Mouse (Mus musculus) liver, adult (tissue): Measurements from ENCODE around the gene Dtx4.

ENCODE experiments used
- GATA4 ChIP-seq: IDR thresholded peaks from 2 replicates; pipeline ENCODE4 v1.6.1; 2014; ENCODE audit warnings: mild to moderate bottlenecking, low read length; ENCODE audit not compliant: insufficient replicate concordance

Dtx4 gene

GRCm38 (mm10) chr19:12485223-12485622, 16.0 kb downstream of the Dtx4 start:
- TF ChIP-seq GATA4, result no peak

GRCm38 (mm10) chr19:12484210-12484609, 17.0 kb downstream of the Dtx4 start:
- no peak for TF ChIP-seq GATA4

DNA sequence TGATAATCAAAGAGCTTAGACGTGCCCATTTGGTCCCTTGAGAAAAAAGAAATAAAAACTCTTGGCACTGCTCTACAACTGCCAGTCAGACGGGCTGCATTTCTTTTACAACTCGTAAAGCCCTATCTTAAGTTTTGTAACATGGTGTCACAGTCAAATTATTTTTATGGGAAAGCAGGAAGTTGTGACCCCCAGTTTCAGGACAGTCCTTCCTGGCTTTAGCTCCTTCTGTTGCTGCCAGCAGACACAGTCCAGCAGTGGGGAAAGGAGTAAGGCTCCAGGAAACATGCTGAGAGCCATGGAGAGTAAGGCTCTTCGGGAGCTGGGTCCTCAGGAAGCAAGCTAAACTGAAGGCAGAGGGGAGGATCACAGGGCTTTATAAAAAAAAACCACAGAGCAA, 17.5 kb downstream of the Dtx4 start:
- no peak for TF ChIP-seq GATA4

GRCm38 (mm10) chr19:12478369-12478768, 22.9 kb downstream of the Dtx4 start:
- no peak for TF ChIP-seq GATA4

GRCm38 (mm10) chr19:12476721-12477270, 24.5 kb downstream of the Dtx4 start:
- TF ChIP-seq GATA4, result no peak

GRCm38 (mm10) chr19:12475380-12476250, 25.6 kb downstream of the Dtx4 start:
- TF ChIP-seq GATA4, result no peak

DNA sequence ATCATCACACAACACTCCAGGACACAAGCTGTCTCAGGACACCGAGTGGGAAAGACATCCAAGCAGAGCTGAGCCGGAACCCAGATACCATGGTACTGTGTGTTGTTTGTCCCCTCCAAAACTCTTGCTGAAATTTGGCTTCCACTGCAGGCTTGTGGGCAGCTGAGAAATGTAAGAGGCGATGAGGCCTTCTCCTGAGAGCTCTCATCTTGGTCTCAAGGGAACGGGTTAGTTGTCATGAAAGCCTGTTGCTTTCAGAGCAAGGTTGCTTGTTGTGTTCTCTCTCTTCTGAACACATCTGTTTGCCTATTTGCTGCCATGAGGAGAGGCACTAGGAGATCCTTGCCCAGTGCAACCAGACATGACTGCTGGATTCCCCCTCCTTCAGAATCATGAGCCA, 27.3 kb downstream of the Dtx4 start:
- no peak for TF ChIP-seq GATA4

GRCm38 (mm10) chr19:12473201-12473641, 28.0 kb downstream of the Dtx4 start:
- TF ChIP-seq GATA4, result no peak

- TF ChIP-seq GATA4, result no peak
Measured at GRCm38 (mm10) chr19:12472381-12472976, 28.8 kb downstream of the Dtx4 start.

DNA sequence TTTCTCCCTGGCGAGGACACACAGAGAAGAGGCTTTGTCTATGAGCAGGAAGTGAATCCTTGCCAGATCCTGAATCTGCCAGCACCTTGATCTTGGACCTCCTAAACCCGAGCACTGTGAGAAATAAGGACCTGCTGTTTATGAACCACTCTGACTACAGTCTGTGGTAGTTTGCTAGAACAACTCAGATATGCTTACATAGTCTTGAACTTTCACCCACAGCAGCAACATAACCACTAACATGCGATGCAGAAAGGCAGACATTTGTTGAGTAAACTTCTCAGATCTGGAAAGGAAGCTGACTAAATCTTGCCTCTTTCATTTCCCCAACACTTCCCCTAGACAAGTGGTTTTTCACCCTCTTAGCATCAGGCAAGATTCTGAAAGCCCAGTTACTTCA, 29.4 kb downstream of the Dtx4 start:
- TF ChIP-seq GATA4, result no peak

DNA sequence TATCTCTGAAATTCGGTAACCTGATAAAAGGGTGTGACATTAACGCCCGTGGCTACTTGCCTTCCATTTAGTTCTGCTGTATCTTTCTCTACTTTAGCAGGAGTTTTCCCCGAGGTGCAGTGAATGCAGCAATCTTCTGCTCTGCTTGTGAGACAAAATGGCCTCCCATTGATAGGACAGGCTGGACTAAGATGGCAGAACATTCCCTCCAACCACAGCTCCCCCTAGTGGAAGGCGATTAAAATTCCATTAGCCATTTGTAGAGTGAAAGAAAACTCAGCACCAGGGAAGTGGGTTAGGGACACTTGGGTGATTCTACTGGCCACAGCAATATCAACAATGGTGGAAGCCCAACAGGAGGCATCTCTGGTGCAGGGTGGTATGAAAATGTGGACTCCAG, 33.8 kb downstream of the Dtx4 start:
- no peak for TF ChIP-seq GATA4

- no peak for TF ChIP-seq GATA4
Measured at GRCm38 (mm10) chr19:12466204-12466603, 35.0 kb downstream of the Dtx4 start.

- TF ChIP-seq GATA4, result no peak
Measured at GRCm38 (mm10) chr19:12465530-12466144, 35.6 kb downstream of the Dtx4 start.

DNA sequence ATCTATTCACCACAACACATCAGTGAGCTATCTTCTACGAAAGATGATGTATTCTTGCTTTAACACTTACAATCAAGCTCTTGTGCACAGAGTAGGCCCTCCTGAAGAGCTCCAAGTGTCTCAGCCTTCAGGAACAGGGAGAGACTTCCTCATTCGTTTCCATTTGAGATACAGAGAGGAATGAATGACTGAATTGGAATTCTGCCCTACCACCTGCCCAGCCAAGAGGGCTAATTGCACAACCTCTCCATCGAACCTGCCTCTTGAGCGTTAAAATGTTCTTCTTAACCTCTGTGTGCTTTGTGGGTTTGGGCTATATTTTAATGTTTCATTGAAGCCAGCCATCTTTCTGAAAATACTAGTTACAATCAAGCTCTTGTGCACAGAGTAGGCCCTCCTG, 36.6 kb downstream of the Dtx4 start:
- TF ChIP-seq GATA4, result no peak

GRCm38 (mm10) chr19:12464127-12464526, 37.1 kb downstream of the Dtx4 start:
- TF ChIP-seq GATA4, result no peak

DNA sequence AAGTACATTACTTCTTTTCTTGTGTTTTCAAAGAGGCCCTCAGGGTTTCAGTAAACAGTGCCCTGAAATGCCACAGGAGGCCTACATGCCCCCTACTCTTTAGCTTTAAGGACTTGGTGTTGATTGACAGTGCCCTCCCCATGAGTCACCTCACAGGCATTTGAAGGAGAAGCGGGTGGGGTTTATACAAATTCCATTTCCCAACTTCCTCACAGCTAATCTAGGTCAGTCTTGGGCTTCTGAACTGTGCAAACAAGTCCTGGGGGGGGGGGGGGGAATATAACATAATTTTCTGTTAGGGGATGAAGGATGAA, 37.6 kb downstream of the Dtx4 start:
- no peak for TF ChIP-seq GATA4
